Mouse (Mus musculus) bone marrow macrophage, adult 2 months (primary cell): ENCODE measurements around the gene Krt1. TPM values are rescaled to one million over a fixed set of nuclear protein-coding genes. Genes with fewer than 3 reads are reported as not detected.

Experiments
- H3K27ac ChIP-seq: 2 replicates; pipeline ENCODE4 v1.5.1; 2012; ENCODE audit warnings: low read depth, low read length; ENCODE audit not compliant: insufficient read depth
- H3K4me1 ChIP-seq: 2 replicates; pipeline ENCODE4 v1.6.1; 2012; ENCODE audit warnings: low read length; ENCODE audit not compliant: control insufficient read depth, insufficient read depth
- H3K4me3 ChIP-seq: 2 replicates; pipeline ENCODE4 v1.5.1; 2012; ENCODE audit warnings: mild to moderate bottlenecking, low read length, moderate library complexity; ENCODE audit not compliant: insufficient read depth
- CTCF ChIP-seq: IDR thresholded peaks from 2 replicates; pipeline ENCODE4 v1.5.1; 2012; ENCODE audit warnings: low read depth, mild to moderate bottlenecking, low read length, moderate library complexity
- POLR2A ChIP-seq: IDR thresholded peaks from 2 replicates; pipeline ENCODE4 v1.6.1; 2012; ENCODE audit warnings: mild to moderate bottlenecking, low read depth, low read length, borderline replicate concordance
- polyA plus RNA-seq: library from polyadenylated mRNA; stranded (reverse); fragments of >200 nt; gene quantifications from 2 replicates; pipeline ENCODE4 v1.2.4, GENCODE M21; 2012; ENCODE audit not compliant: missing spikeins, insufficient read depth, insufficient read length

The Krt1 gene
- polyA plus RNA-seq, 1 experiment, result not detected

DNA sequence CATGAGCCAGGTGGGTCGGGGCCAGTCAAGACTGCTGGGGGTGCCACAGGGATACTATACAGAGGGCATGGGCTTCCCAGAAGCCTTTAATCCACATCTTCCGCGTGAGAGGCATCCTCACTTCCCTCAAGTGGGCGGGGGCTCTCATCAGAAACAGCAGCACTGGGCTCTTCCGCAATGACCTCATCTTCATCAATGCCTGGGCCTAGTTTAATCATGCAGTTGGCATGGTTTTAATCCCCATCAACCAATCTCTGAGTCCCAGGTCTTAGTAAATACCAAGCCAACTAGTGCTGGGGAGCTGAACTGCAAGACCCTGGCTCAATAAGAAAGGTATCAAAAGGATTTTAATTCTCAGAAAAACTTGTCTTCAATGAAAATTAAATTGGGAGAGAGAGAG is 21.2 kb downstream of the Krt1 start:
- TF ChIP-seq POLR2A (no peak), CTCF (no peak)
- Histone ChIP-seq H3K4me1 (no peaks in the 10 kb centered on the region), H3K4me3 (no peak overlapping the region), H3K27ac (no peak overlapping the region)

- Histone ChIP-seq H3K4me1 (no peaks in the 10 kb centered on the region), H3K27ac (no peak overlapping the region), H3K4me3 (no peak overlapping the region)
- TF ChIP-seq POLR2A, result no peak
- TF ChIP-seq CTCF, result no peak
Observed at GRCm38 (mm10) chr15:101821786-101822185, 28.8 kb downstream of the Krt1 start.

- H3K4me1 ChIP-seq, result no peaks in the 10 kb centered on the region
- TF ChIP-seq POLR2A (no peak), CTCF (no peak)
- no peak within 1 kb of the TSS for H3K27ac ChIP-seq
- no peak within 1 kb of the TSS for H3K4me3 ChIP-seq
Observed at GRCm38 (mm10) chr15:101817875-101818274, 32.7 kb downstream of the Krt1 start, which contains the start of gene Krt2. Gene Krt2, minus strand, starts transcription at chr15:101818169.

- TF ChIP-seq CTCF, result no peak
- TF ChIP-seq POLR2A, result no peak
- Histone ChIP-seq H3K4me3 (no peak overlapping the region), H3K27ac (no peak overlapping the region), H3K4me1 (no peaks in the 10 kb centered on the region)
Observed at GRCm38 (mm10) chr15:101803052-101803822, 47.4 kb downstream of the Krt1 start.

- H3K27ac ChIP-seq, result no peak within 1 kb of the TSS
- H3K4me1 ChIP-seq, result no peaks in the 10 kb centered on the region
- H3K4me3 ChIP-seq, result no peak within 1 kb of the TSS
- TF ChIP-seq POLR2A (no peak), CTCF (no peak)
Observed at GRCm38 (mm10) chr15:101802296-101802835, 48.2 kb downstream of the Krt1 start, which contains the start of gene Krt73. Gene Krt73, minus strand, starts transcription at chr15:101802346.

Other genes starting within 250 kb of the Krt1 start
- not detected in 2 replicates for gene Gm5414, start 222.6 kb downstream of the Krt1 start, polyA plus RNA-seq
- not detected in 2 replicates for gene Gm5478, start 203.4 kb downstream of the Krt1 start, polyA plus RNA-seq
- not detected in 2 replicates for gene Krt6b, start 170.5 kb downstream of the Krt1 start, polyA plus RNA-seq
- not detected in 2 replicates for gene Krt6a, start 156.5 kb downstream of the Krt1 start, polyA plus RNA-seq
- 0.36 TPM in 1 of 2 replicates, not detected in the other for gene Krt5, start 137.9 kb downstream of the Krt1 start, polyA plus RNA-seq
- gene Krt71, start 107.7 kb downstream of the Krt1 start, polyA plus RNA-seq, result not detected in 2 replicates
- gene Krt72, start 64.3 kb downstream of the Krt1 start, polyA plus RNA-seq, result not detected in 2 replicates
- gene Krt73, start 48.4 kb downstream of the Krt1 start, polyA plus RNA-seq, result not detected in 2 replicates
- not detected in 2 replicates for gene Krt2, start 32.6 kb downstream of the Krt1 start, polyA plus RNA-seq
- 0.19 and 0.27 TPM in 2 replicates for gene Krt77, start 18.9 kb upstream of the Krt1 start, polyA plus RNA-seq
- not detected in 2 replicates for gene Krt76, start 42.1 kb upstream of the Krt1 start, polyA plus RNA-seq
- gene Krt4, start 73.9 kb upstream of the Krt1 start, polyA plus RNA-seq, result not detected in 2 replicates
- not detected in 2 replicates for gene Krt79, start 89.5 kb upstream of the Krt1 start, polyA plus RNA-seq
- not detected in 2 replicates for gene Krt78, start 103.5 kb upstream of the Krt1 start, polyA plus RNA-seq
- gene Krt8, start 153.7 kb upstream of the Krt1 start, polyA plus RNA-seq, result not detected in 2 replicates
- gene Krt18, start 177.4 kb upstream of the Krt1 start, polyA plus RNA-seq, result not detected in 2 replicates
- 188 and 222 TPM in 2 replicates for gene Eif4b, start 223.0 kb upstream of the Krt1 start, polyA plus RNA-seq
- 1.4 and 2.1 TPM in 2 replicates for gene Tns2, start 249.6 kb upstream of the Krt1 start, polyA plus RNA-seq